Mouse (Mus musculus) spleen, adult 2 months (tissue): ENCODE data around the gene Anpep. TPM values are rescaled to one million over a fixed set of nuclear protein-coding genes. Genes with fewer than 3 reads are reported as not detected.
A peak's percentile ranks its signal among the peaks of the same experiment; 100 is the strongest.

Source experiments
- DNase-seq, 2 experiments: peaks; one replicate each; pipeline versions ENCODE4 v3.0.0 to v3.0.0-alpha.2; 2012 to 2021; ENCODE audit warnings: low spot score in 2 of 2, low read depth in 1 of 2
- H3K27ac ChIP-seq: fragments of 200-500 bp; 2 replicates; pipeline ENCODE4 v1.5.1; 2012; ENCODE audit warnings: low read length, inconsistent platforms; ENCODE audit not compliant: insufficient read depth
- H3K27me3 ChIP-seq: fragments of 200-500 bp; 2 replicates; pipeline ENCODE4 v1.6.1; 2012; ENCODE audit warnings: mild to moderate bottlenecking, moderate library complexity, low read length, inconsistent platforms; ENCODE audit not compliant: control insufficient read depth, insufficient read depth
- H3K36me3 ChIP-seq: fragments of 200-500 bp; 2 replicates; pipeline ENCODE4 v1.6.1; 2012; ENCODE audit warnings: mild to moderate bottlenecking, low read length, inconsistent platforms; ENCODE audit not compliant: control insufficient read depth, insufficient read depth
- H3K4me1 ChIP-seq: fragments of 200-500 bp; 2 replicates; pipeline ENCODE4 v1.6.1; 2011; ENCODE audit warnings: inconsistent platforms; ENCODE audit not compliant: control insufficient read depth, insufficient read depth, insufficient read length
- H3K4me3 ChIP-seq: fragments of 200-500 bp; 2 replicates; pipeline ENCODE4 v1.5.1; 2011; ENCODE audit warnings: mild to moderate bottlenecking, inconsistent platforms; ENCODE audit not compliant: insufficient read depth, insufficient read length; ENCODE audit errors: extremely low read depth
- CTCF ChIP-seq: fragments of 200-500 bp; IDR thresholded peaks from 2 replicates; pipeline ENCODE4 v1.5.1; 2011; ENCODE audit warnings: mild to moderate bottlenecking, inconsistent platforms; ENCODE audit not compliant: insufficient read depth, insufficient read length, insufficient replicate concordance; ENCODE audit errors: extremely low read depth
- POLR2A ChIP-seq: fragments of 200-500 bp; IDR thresholded peaks from 2 replicates; pipeline ENCODE4 v1.6.1; 2011; ENCODE audit warnings: low read depth, low read length, inconsistent platforms
- WGBS: fragments of 180-500 bp; shearing (Covaris S2); methylation state at CpG from one replicate; pipeline ENCODE4 v1.1.7; 2018; 5-methylcytosine and 5-hydroxymethylcytosine counted together
- polyA plus RNA-seq: library from polyadenylated mRNA; depleted of rRNA; stranded (reverse); fragments of >200 nt; gene quantifications from 2 replicates; pipeline ENCODE4 v1.2.3, GENCODE M21; 2012; rRNA removed

The Anpep gene
- polyA plus RNA-seq, 1 experiment, result 25.7 TPM

DNA sequence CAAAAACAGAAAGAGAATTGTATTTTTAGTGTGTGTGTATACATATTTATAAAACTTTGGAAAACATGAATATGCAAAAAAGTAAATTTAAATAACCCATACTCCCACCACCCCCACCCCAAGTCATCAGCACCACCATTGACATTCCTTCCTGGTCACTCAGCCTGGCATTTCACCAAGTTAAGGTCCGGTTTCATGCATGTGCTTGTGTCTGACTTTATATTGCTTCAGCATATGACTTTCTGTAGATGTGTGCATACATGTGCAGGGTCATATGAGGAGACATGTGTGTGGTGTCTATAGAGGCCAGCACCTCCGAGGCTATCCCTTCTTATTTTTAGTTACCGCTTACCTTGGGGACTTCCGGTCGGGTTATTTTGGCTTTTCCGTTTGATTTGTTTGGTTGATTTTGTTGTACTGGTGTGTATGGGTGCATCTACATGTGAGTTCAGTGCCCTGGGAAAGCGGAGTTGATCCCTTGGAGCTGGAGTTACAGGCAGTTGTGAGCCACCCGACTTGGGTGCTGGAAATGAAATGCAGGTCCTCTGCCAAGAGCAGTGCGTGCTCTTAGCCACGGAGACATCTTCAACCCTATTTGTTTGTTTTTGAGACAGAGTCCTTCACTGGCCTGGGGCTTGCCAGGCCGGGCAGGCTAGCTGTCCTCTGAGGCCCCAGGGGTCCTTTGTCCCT lies 78.9 kb downstream of the Anpep start:
- H3K27me3 ChIP-seq, result no peaks in the 10 kb centered on the region
- TF ChIP-seq POLR2A (no peak), CTCF (no peak)
- no peaks in the 10 kb centered on the region for H3K36me3 ChIP-seq
- H3K4me3 ChIP-seq, result no peak overlapping the region
- no peak overlapping the region for H3K27ac ChIP-seq
- WGBS, result 90% methylated on average over 11 of the region's 11 CpGs
- H3K4me1 ChIP-seq, result no peaks in the 10 kb centered on the region
- no peak for DNase-seq

DNA sequence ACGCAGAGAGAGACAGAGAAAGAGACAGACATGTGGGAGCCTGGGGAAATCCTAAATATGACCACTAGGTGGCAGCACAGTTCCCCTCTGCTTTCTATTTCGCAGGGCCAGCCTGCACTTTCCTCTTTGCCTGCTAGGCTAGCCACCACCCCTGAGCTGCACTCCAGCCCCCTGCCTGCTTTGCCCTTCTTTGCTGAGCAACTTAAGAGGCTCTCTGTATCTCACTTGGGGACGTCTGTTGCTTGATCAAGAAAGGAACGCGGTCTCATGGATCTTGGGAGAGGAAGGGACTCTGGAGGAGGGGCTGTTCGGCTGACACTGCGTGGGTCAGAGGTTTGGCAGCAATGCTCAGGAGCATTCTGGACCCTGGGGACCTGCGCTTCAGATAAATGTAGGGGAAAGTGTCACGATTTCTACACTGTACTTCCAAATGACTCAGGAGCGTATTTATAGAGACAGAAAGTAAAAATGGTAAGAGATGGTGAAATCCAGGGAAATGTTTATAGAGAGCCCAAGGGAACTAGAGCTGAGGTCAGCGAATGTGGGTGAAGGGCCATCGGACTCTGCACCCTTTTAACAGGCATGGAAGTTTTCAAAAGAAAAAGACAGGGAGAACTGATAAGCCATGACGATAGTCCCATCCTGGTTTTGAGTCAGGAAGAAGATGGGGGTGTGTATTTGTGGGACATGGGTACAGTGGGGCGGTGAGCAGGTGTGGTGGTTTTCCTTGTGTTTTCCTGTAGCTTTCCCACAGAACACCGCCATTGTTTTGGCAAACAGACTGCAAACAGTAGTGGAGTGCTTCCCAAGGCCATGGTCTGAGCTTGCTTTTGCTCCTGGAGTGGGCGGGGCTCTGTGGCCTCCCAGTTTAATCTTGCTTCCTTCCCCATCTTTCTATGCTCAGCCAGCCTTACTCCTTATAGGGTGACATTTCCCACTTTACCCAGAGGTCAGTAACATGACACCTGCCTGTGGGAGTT lies 79.9 kb downstream of the Anpep start:
- Histone ChIP-seq H3K4me3 (no peak overlapping the region; the same call in 1 of the 2 replicates), H3K27me3 (no peaks in the 10 kb centered on the region), H3K27ac (no peak overlapping the region), H3K4me1 (no peaks in the 10 kb centered on the region), H3K36me3 (no peaks in the 10 kb centered on the region)
- TF ChIP-seq POLR2A (no peak), CTCF (peak; percentile 79; the same call in 1 of the 2 replicates)
- 38% methylated on average over 16 of the region's 16 CpGs for WGBS
- peak; percentile 21 to 56 for DNase-seq

Other genes with a start within 250 kb of the Anpep start
- gene Rhcg, start 243.4 kb downstream of the Anpep start, polyA plus RNA-seq, result 0.07 TPM in 1 of 2 replicates, not detected in the other
- 1.2 and 1.5 TPM in 2 replicates for gene Ticrr, start 200.9 kb downstream of the Anpep start, polyA plus RNA-seq
- gene Kif7, start 145.3 kb downstream of the Anpep start, polyA plus RNA-seq, result 0.98 and 1.4 TPM in 2 replicates
- 3.9 and 5.2 TPM in 2 replicates for gene Plin1, start 128.2 kb downstream of the Anpep start, polyA plus RNA-seq
- 1.7 and 2.7 TPM in 2 replicates for gene Pex11a, start 117.9 kb downstream of the Anpep start, polyA plus RNA-seq
- gene Wdr93, start 117.9 kb downstream of the Anpep start, polyA plus RNA-seq, result not detected in 2 replicates
- 0.07 TPM in 1 of 2 replicates, not detected in the other for gene Mesp1, start 67.3 kb downstream of the Anpep start, polyA plus RNA-seq
- gene Mesp2, start 50.3 kb downstream of the Anpep start, polyA plus RNA-seq, result 0.18 and 0.28 TPM in 2 replicates
- 8.3 and 9.3 TPM in 2 replicates for gene Ap3s2, start 59.6 kb upstream of the Anpep start, polyA plus RNA-seq
- 2.5 and 2.9 TPM in 2 replicates for gene Arpin, start 74.3 kb upstream of the Anpep start, polyA plus RNA-seq
- gene Zfp710, start 163.8 kb upstream of the Anpep start, polyA plus RNA-seq, result 45.3 and 57.7 TPM in 2 replicates